Mouse (Mus musculus) midbrain, embryonic 12.5 days (tissue): Measurements from ENCODE around the gene Cep41. TPM values are rescaled to one million over a fixed set of nuclear protein-coding genes. Genes with fewer than 3 reads are reported as not detected.

Experiments used
- ATAC-seq: fragments of 200-750 bp; cut with Nextera tagmentation; 2 replicates; pipeline ENCODE4 v1.8.0; 2017; ENCODE audit warnings: low read depth, moderate TSS enrichment, moderate library complexity; ENCODE audit not compliant: low FRiP score
- H3K27ac ChIP-seq: fragments of 300-500 bp; sonication (generic); replicated peaks from 2 replicates; pipeline ENCODE4 v1.5.1; 2016; ENCODE audit warnings: mild to moderate bottlenecking
- H3K27me3 ChIP-seq: fragments of 300-500 bp; sonication (generic); 2 replicates; pipeline ENCODE4 v1.6.1; 2016; ENCODE audit warnings: mild to moderate bottlenecking
- H3K36me3 ChIP-seq: fragments of 300-500 bp; sonication (generic); 2 replicates; pipeline ENCODE4 v1.6.1; 2016
- H3K4me1 ChIP-seq: fragments of 300-500 bp; sonication (generic); 2 replicates; pipeline ENCODE4 v1.6.1; 2016
- H3K4me2 ChIP-seq: fragments of 300-500 bp; sonication (generic); replicated peaks from 2 replicates; pipeline ENCODE4 v1.6.1; 2016; ENCODE audit warnings: mild to moderate bottlenecking, moderate library complexity
- H3K4me3 ChIP-seq: fragments of 300-500 bp; sonication (generic); 2 replicates; pipeline ENCODE4 v1.5.1; 2016; ENCODE audit warnings: mild to moderate bottlenecking
- H3K9ac ChIP-seq: fragments of 300-500 bp; sonication (generic); replicated peaks from 2 replicates; pipeline ENCODE4 v1.6.1; 2016; ENCODE audit warnings: mild to moderate bottlenecking, moderate library complexity
- H3K9me3 ChIP-seq: fragments of 300-500 bp; sonication (generic); 2 replicates; pipeline ENCODE4 v1.6.1; 2016; ENCODE audit warnings: mild to moderate bottlenecking
- WGBS: fragments of 180-500 bp; shearing (Covaris S2); methylation state at CpG from one replicate; pipeline ENCODE4 v1.1.7; 2016; 5-methylcytosine and 5-hydroxymethylcytosine counted together
- polyA plus RNA-seq: library from polyadenylated mRNA; unstranded; fragments of >200 nt; fragmentation: Nextera tagmentation; extraction: Ambion mirVana; gene quantifications from 2 replicates; pipeline ENCODE4 v1.2.1, GENCODE M21; 2016

Gene Cep41
- 20.1 and 20.7 TPM in 2 replicates for polyA plus RNA-seq

DNA sequence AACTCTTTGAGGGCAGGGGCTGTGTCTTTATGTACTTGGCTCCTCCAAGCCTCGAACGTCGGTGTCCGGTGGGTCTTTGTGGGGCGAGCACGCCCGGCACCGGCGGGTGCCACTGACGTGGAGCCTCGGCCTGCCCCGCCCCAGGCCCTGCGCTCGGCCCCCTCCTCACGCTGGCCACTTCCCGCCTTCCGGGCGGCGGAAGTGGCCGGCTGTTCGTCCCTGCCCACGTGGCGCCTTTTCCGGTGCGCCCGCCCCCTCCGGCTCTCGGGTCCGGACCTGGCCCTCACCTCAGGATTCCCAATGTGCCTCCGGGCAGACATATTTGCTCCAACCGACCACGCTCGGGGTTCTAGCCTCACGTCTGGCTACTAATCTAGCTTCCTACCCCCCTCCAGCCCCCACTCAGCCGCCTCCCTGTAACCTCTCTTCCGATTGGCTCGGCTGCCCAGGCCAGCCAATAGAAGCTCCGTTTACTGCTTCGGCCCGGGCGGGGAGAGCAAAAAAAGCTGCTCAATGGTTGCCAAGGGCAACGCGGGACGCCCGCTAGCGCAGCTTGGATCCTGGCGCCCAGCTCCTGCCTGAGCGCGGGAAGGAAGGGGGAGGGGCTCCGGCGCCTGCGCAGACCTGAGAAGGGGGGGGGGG lies at the start of gene Cep41:
TSS of gene Cep41 (minus strand) at position 400 of the 642 bp plus-strand sequence.
- Histone ChIP-seq H3K9me3 (no peaks in the 10 kb centered on the region), H3K36me3 (no peaks in the 10 kb centered on the region), H3K27ac (peak within 1 kb of the TSS; percentile 92), H3K4me1 (peaks cover 23% of the 10 kb centered on the region), H3K27me3 (no peaks in the 10 kb centered on the region), H3K9ac (peak within 1 kb of the TSS; percentile 49), H3K4me2 (peak within 1 kb of the TSS; percentile 58), H3K4me3 (peak within 1 kb of the TSS; percentile 56)
- WGBS: 0% methylated on average over 48 of the region's 52 CpGs
- ATAC-seq: peak; percentile 98

DNA sequence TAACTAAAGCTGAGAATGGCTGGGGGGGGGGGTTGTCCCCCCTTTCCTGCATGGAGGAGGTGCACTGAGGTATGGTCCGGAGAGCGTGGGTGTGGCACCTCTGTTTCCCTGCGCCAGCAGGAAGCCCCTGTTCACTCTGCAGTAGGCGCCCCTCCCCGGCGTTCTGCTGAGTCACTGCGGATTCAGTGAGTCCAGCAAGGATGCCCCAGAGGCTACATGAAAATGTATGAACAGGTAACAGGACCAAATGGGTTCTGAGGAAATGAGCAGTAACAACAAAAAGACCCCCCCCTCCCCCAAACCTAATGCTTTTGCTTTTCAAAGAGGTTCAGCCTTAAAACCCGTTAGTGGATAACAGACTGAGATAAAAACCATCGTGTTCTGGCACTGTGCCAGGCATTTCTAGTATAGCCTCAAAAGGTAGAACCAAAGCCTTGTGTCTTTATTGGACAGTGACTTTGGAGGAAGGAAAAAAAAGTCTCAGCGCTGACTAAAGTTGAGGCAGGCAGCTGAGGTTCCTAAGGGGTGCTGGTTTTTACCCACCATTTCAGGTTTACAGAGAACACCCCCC lies 45.7 kb upstream of the Cep41 start:
- no peaks in the 10 kb centered on the region for H3K27me3 ChIP-seq
- peaks cover 45% of the 10 kb centered on the region for H3K9me3 ChIP-seq
- peak overlapping the region; percentile 58 for H3K4me2 ChIP-seq
- peak overlapping the region; percentile 76 for H3K9ac ChIP-seq
- peak overlapping the region; percentile 59 for H3K4me3 ChIP-seq
- no peak for ATAC-seq
- peaks cover 25% of the 10 kb centered on the region for H3K4me1 ChIP-seq
- H3K27ac ChIP-seq: peak overlapping the region; percentile 87
- 48% methylated on average over 10 of the region's 10 CpGs for WGBS
- H3K36me3 ChIP-seq: peaks cover 29% of the 10 kb centered on the region

DNA sequence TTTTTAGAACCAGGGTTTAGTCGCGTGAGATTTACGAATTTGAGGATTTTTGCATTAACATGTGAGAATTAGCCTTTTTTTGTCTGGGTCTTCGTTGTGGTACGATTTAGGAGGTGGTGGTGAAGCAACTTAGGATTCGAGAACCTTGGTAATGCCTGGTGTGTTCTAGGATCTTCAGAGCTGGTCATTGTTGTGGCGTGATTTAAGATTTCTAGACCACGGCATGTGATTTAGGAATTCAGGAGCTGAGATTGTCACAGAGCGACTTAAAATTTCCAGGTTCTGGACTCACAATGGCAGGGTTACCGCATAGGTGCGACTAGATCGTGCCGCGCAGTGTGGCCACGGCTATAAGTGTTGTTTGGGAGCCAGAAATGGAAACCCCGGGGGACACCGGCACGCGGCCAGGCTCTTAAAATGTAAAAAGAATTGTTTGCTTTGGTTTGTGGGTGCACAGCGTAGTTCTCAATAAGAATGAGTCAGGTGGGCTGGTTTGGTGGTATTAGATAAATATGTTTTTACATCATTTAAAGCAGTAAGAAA lies 45.0 kb upstream of the Cep41 start:
- Histone ChIP-seq H3K4me3 (peak overlapping the region; percentile 59), H3K27ac (peak overlapping the region; percentile 87), H3K4me1 (peaks cover 31% of the 10 kb centered on the region), H3K9ac (peak overlapping the region; percentile 76), H3K36me3 (peaks cover 21% of the 10 kb centered on the region), H3K9me3 (peaks cover 45% of the 10 kb centered on the region), H3K4me2 (peak overlapping the region; percentile 58), H3K27me3 (no peaks in the 10 kb centered on the region)
- no peak for ATAC-seq
- 50% methylated on average over 20 of the region's 20 CpGs for WGBS

DNA sequence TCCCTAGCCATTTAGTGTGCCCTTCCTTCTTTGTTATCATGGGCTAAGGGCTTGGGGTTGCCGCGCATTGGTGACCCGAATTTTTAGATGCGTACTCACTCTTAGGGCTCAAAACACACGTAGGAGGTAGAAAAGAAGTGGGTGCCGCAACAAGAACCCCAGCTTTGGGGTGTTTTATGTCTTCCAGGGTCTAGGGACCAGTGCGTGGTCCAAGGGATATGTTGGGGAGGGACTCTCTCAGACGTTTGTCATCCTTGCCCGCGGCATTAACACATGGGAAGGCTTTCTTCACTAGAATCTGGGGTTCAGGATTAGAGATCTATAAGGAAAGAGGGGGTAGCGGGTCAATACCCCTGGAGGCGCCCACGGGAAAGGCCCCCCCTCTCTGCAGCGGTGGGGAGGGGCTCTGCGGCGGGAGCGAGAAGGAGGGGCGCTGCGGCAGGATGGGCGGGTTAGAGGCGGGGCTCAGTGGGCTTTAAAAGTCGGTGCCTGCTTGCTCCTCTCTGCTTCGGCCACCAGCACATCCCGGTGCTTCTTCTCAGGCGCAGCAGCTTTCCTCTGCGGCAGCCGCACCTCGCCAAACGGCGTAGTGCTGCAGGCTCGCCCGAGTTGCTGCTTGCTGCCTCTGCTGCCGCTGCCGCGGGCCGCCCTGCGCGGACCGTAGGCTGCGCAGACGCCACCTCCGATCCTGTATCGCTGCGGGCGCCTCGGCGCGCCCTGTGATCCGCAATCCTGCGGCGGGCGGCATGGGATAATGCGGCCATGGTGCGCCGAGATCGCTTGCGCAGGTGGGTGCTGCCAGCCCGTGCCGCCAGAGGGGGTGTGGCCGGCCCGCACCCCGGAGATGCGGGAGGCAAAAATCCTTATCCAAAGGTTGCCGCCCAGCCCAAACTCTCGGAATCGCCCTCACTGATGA lies 44.3 kb upstream of the Cep41 start:
- H3K9me3 ChIP-seq: peaks cover 45% of the 10 kb centered on the region

DNA sequence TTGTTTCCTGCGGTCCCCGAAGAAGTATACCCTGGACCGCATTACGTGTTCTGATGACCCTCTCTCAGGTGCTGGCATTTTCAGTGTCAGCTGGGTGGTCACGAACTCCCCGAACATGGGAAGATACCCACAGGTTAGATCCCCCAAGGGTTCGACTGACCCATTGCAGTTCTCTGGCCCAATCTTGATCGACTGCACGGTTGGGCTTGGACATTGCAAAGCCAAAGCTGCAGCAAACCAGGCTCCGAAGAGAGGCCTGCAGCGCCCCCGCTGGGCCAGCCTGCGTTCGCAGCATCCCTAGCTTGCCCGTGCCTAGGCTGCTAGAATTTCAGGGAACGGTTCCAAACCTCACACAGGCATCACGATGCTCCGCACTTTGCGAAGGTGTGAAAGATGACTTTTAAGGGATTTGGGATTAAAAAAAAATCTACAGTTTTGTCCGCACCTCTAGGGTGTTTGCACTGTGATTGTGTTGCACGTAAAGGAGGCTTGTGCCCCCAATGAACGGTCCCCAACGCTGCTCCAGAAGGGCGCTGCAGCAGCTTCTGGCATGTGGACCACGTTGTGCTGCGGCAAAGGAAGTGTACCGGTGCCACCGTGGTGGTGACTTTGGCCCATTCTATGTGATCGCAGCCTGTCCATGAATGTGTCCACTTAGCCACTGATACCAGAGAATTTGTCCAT lies 43.5 kb upstream of the Cep41 start:
- 0 out of 2 replicates have a peak, but pooled peaks cover 8% of the 10 kb centered on the region for H3K36me3 ChIP-seq
- peaks cover 45% of the 10 kb centered on the region for H3K9me3 ChIP-seq
- peaks cover 40% of the 10 kb centered on the region for H3K4me1 ChIP-seq
- ATAC-seq: peak; percentile 74
- H3K27ac ChIP-seq: peak overlapping the region; percentile 87
- peak overlapping the region; percentile 76 for H3K9ac ChIP-seq
- no peaks in the 10 kb centered on the region for H3K27me3 ChIP-seq
- WGBS: 44% methylated on average over 29 of the region's 29 CpGs
- peak overlapping the region; percentile 59 for H3K4me3 ChIP-seq
- peak overlapping the region; percentile 58 for H3K4me2 ChIP-seq

More for the DNA sequence above, 44.3 kb upstream of the Cep41 start:
- 50% methylated on average over 63 of the region's 66 CpGs for WGBS
- peak overlapping the region; percentile 59 for H3K4me3 ChIP-seq
- H3K27ac ChIP-seq: peak overlapping the region; percentile 87
- peak overlapping the region; percentile 76 for H3K9ac ChIP-seq
- peaks cover 38% of the 10 kb centered on the region for H3K4me1 ChIP-seq
- H3K4me2 ChIP-seq: peak overlapping the region; percentile 58
- H3K27me3 ChIP-seq: no peaks in the 10 kb centered on the region
- peaks cover 16% of the 10 kb centered on the region for H3K36me3 ChIP-seq
- peak; percentile 61 for ATAC-seq

DNA sequence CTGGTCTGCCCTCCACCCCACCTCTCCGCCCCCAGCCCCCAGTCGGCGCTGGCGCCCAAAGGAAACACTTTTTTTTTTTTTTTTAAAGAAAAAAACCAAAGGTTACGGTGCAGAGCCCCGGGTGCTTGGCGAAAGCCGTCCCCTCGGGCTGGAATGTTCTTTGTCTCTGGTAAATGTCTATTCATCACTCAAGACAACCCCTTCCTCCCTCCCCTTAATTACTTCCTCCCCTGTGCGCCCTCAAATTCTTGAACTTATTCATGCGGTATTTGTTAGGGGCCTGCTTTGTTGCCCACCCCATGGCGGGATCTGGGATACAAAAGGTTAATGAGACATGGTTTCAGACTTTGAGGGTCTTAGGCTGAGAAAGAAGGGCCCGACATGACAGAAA lies 42.8 kb upstream of the Cep41 start:
- 48% methylated on average over 13 of the region's 13 CpGs for WGBS
- Histone ChIP-seq H3K27ac (peak overlapping the region; percentile 87), H3K9me3 (peaks cover 45% of the 10 kb centered on the region), H3K4me1 (peaks cover 40% of the 10 kb centered on the region), H3K9ac (no peak overlapping the region), H3K36me3 (0 out of 2 replicates have a peak, but pooled peaks cover 6% of the 10 kb centered on the region), H3K4me2 (peak overlapping the region; percentile 58), H3K4me3 (peak overlapping the region; percentile 59; the same call in 1 of the 2 replicates), H3K27me3 (no peaks in the 10 kb centered on the region)
- no peak for ATAC-seq

DNA sequence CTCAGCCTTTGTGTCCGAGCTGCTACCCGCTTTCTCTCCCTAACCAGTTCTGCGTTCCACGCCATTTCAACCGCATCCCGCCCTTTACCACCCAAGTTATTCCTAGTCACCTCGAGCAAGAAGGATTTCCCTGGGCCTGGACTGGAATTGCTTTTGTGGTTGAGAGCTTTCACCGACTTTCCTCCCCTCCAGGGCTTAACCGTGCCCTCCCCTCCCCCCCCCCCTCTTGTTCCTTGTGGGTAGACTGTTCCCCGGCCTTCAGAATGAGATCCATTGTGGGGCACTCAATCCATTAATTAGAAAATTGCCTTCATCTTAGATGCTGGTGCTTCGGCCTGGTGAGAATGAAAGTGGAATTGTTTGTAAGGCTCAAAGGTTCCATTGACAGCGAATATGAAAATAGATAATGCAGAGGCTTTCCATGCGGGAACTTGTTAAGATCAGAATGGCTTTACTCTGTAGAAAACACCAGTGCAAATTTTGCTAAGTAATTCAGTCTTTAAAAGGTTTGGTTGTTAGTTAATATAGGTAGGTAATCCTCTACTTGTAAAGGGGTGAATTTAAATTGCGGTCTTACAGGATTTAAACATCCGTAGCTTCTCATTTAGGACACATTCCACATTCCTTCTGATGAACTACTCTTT lies 42.3 kb upstream of the Cep41 start:
- Histone ChIP-seq H3K4me3 (peak overlapping the region; percentile 23), H3K27me3 (no peaks in the 10 kb centered on the region), H3K9me3 (peaks cover 45% of the 10 kb centered on the region), H3K9ac (peak overlapping the region; percentile 37), H3K4me1 (peaks cover 40% of the 10 kb centered on the region), H3K4me2 (peak overlapping the region; percentile 58), H3K36me3 (0 out of 2 replicates have a peak, but pooled peaks cover 6% of the 10 kb centered on the region), H3K27ac (peak overlapping the region; percentile 87)
- ATAC-seq: no peak
- WGBS: 53% methylated on average over 15 of the region's 15 CpGs

DNA sequence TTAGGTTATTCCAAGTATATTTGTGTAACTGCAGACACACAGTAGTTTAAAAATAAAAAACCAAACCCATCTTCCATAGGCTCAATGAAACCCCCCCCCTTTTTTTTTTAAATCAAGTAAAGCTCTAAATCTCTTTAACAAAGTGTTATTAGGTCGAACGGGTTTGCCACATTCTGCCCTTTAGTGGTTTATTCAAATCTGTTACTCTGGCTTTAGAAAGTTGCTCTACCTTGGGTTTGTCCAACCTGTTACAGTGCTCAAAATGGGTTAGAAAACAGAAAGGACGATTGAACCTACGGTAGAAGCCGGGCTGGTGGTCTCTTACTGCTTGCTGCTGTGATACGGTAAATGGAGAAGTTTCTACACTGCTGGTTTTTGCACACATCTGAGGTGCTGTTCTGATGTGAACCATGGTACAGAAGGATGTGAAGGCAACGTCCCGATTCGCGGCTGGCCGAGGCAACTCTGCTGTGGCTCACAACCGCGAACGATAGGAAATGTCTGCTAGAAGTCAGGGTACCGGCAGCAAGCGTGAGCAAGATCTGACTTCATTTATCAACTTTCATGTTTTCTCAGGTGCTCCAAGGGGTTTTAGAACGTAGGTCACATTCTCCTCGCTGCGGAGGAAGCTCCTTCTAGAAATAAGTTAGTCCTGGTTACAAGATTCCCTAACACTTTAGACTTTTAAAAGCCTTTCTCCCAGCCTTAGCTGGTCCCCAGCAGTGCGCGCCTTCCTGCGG lies 41.6 kb upstream of the Cep41 start:
- H3K4me3 ChIP-seq: peak overlapping the region; percentile 23
- H3K9ac ChIP-seq: peak overlapping the region; percentile 37
- H3K9me3 ChIP-seq: peaks cover 41% of the 10 kb centered on the region
- H3K4me1 ChIP-seq: peaks cover 40% of the 10 kb centered on the region
- ATAC-seq: no peak
- no peaks in the 10 kb centered on the region for H3K36me3 ChIP-seq
- H3K4me2 ChIP-seq: peak overlapping the region; percentile 58
- H3K27ac ChIP-seq: peak overlapping the region; percentile 87
- WGBS: 54% methylated on average over 22 of the region's 22 CpGs
- no peaks in the 10 kb centered on the region for H3K27me3 ChIP-seq

DNA sequence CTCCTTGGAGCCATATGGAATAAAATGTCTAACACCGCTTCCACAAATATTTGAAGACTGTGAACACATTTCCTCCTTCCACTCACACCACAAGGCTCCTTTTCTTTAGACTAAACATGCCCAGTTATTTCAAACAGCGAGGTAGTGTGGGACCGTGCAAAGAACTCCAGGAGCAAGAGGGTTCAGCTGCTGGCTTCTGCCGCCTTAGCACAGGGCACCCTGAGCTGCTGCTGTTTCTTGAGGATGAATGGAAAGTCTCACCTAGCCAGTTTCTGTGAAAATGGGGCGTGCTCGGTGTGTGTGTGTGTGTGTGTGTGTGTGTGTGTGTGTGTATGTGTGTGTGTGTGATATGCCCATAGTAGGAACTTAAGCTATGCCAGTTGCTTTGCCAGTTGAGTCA lies 40.9 kb upstream of the Cep41 start:
- H3K36me3 ChIP-seq: no peaks in the 10 kb centered on the region
- peaks cover 35% of the 10 kb centered on the region for H3K9me3 ChIP-seq
- H3K9ac ChIP-seq: 0 out of 2 replicates have a peak overlapping the region, but pooled peaks have one; percentile 15
- H3K4me2 ChIP-seq: peak overlapping the region; percentile 58
- H3K27ac ChIP-seq: peak overlapping the region; percentile 87
- no peak overlapping the region for H3K4me3 ChIP-seq
- 63% methylated on average over 6 of the region's 6 CpGs for WGBS
- H3K4me1 ChIP-seq: peaks cover 43% of the 10 kb centered on the region
- ATAC-seq: no peak
- H3K27me3 ChIP-seq: no peaks in the 10 kb centered on the region

DNA sequence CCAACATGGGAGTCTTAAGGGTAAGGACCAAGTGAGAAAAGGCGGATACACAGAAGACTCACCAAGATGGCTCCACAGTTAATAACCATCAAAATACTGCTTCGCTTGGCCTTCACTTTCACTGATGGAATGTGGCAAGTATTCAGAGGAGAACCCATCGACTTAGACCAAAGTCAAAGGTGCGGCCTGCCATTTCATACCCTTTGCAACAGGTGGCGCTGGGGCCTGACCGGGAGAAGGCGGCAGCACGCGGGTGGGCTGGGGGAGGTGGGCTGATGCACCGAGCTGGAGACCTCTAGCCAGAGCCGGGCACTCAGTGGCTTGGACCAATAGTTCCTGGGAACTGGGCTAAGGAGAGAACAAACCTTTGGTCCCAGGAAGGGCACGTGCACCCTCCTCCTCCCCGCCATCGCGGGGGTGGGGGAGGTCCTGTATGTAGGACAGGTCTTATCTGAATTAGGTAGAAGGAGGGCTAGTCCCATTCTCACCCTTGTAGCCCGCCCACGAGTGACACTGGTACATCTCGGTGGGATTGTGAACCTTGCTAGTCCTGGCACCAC lies 39.1 kb upstream of the Cep41 start:
- Histone ChIP-seq H3K9ac (0 out of 2 replicates have a peak overlapping the region, but pooled peaks have one; percentile 31), H3K9me3 (peaks cover 20% of the 10 kb centered on the region)

More for the DNA sequence above, 39.1 kb upstream of the Cep41 start:
- no peak for ATAC-seq
- WGBS: 39% methylated on average over 18 of the region's 18 CpGs
- no peaks in the 10 kb centered on the region for H3K27me3 ChIP-seq
- no peak overlapping the region for H3K4me3 ChIP-seq
- H3K4me2 ChIP-seq: peak overlapping the region; percentile 58
- peak overlapping the region; percentile 63 for H3K27ac ChIP-seq
- peaks cover 43% of the 10 kb centered on the region for H3K4me1 ChIP-seq
- no peaks in the 10 kb centered on the region for H3K36me3 ChIP-seq
